Mouse (Mus musculus): ENCODE measurements at regions not wholly inside any gene's neighbourhood (a gene's known extent, or its start where the extent isn't known, plus 50 kb on each side); places are given as distances from the start of the nearest gene placed in this dataset.

DNA sequence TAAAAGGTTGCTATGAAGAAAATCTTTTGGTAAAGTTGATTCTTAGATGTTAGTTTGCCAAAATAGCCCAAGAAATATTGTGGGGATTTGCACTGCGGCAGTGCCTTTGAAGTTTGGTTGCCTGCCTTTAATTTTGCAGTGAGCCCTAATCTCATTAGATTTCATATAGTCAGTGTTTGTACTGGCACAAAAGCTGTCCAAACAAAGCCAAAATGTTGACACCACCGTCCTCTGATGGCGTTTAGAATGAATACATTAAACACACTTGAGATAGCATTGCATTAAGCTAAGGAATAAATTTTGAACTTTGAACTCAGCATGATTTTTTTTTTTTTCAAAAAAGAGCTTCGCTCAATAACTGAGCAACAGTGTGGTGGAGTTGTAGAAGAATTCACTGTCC lies 51.9 kb upstream of the Gm5148 start:
- no peak overlapping the region for H3K4me3 ChIP-seq
- no peaks in the 10 kb centered on the region for H3K36me3 ChIP-seq
- H3K9me3 ChIP-seq, result no peaks in the 10 kb centered on the region
- H3K9ac ChIP-seq (replicated peaks), result no peak overlapping the region
- no peak overlapping the region for H3K4me2 ChIP-seq (replicated peaks)
- no peak overlapping the region for H3K27ac ChIP-seq (replicated peaks)
- H3K27me3 ChIP-seq, result no peaks in the 10 kb centered on the region
- no peak for ATAC-seq (replicated peaks)
- no peaks in the 10 kb centered on the region for H3K4me1 ChIP-seq
- 10% methylated on average over 4 of the region's 4 CpGs for WGBS

Data from forebrain, embryonic 15.5 days (tissue).